Mouse (Mus musculus) E14TG2a.4 (cell line): ENCODE data around the gene Pax2.

Experiments used
- CTCF ChIP-seq: conservative IDR thresholded peaks from 2 replicates; pipeline ENCODE4 v1.5.1; 2014; ENCODE audit warnings: low read length
- POU5F1 ChIP-seq: IDR thresholded peaks from 2 replicates; pipeline ENCODE4 v1.6.1; 2014; ENCODE audit warnings: low read length, borderline replicate concordance

DNA sequence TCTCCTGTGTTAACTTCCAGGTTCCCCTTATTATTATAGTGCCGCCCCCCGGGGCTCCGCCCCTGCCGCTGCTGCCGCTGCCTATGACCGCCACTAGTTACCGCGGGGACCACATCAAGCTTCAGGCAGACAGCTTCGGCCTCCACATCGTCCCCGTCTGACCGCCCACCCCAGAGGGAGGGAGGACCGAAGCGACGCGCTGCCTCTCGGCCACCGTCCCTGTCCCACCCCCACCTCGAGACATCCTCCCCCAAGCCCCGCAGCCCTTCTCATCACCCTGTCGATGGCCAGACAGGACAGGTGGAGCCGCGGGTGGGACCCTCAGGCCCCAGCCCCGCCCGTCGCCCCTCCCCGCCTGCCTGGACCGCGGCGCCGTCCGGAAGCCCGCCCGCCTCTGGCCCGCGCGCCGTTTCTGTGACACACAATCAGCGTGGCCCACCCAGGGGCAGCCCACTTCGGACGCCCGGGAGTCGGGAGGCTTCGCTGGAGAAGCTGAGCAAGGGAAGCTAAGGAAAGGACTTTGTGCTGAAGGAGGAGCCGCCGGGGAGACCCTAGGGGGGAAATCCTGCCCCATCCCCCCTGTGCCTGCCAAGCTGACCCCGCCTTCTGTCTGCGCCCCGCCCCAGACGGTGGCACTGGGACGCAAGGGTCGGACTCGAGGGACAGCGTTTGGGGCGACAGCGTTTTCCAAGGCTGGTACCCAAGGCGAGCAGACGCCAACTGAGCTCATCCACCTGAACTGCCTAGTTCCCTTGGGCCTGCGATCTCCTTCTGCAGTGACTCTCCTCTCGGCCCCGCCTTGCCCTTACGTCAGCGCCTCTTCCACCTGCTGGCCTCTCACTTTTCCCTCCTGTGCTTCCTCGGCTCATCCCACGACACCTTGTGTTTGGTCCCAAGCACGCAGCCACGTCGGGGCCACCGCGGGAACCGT lies 80.4 kb downstream of the Pax2 start:
- TF ChIP-seq CTCF (no peak), POU5F1 (no peak)
